Mouse (Mus musculus): Measurements from ENCODE around the gene Wipf2.

GRCm38 (mm10) chr11:98863751-98864429, 452 bp downstream of the Wipf2 start:
- no peak for TF ChIP-seq CTCF (conservative IDR thresholded peaks at IDR 0.05; ENCODE audit: insufficient read depth, insufficient read length, low read depth, low read length)
- no peak for TF ChIP-seq POLR2A (IDR thresholded peaks at IDR 0.05; ENCODE audit: low read depth, low read length)
